Mouse (Mus musculus): ENCODE data around the gene Zfhx2.

The Zfhx2 gene

GRCm38 (mm10) chr14:55113351-55113974 lies 21.3 kb upstream of the Zfhx2 start:
- H3K36me3 ChIP-seq (ENCODE audit: control insufficient read depth, insufficient read depth, low read length, poor library complexity, severe bottlenecking) = no peaks in the 10 kb centered on the region
- no peak for DNase-seq (ENCODE audit: low read depth, low spot score)
- peaks cover 2% of the 10 kb centered on the region; the same call in 1 of the 2 replicates for H3K27me3 ChIP-seq (ENCODE audit: control insufficient read depth, insufficient read depth, low read length, poor library complexity, severe bottlenecking)

GRCm38 (mm10) chr14:55111720-55112119 lies 19.6 kb upstream of the Zfhx2 start:
- DNase-seq (ENCODE audit: low read depth, low spot score) = no peak
- Histone ChIP-seq H3K27me3 (ENCODE audit: control insufficient read depth, insufficient read depth, low read length, poor library complexity, severe bottlenecking) (peaks cover 2% of the 10 kb centered on the region; the same call in 1 of the 2 replicates), H3K36me3 (ENCODE audit: control insufficient read depth, insufficient read depth, low read length, poor library complexity, severe bottlenecking) (no peaks in the 10 kb centered on the region)

GRCm38 (mm10) chr14:55110076-55110475 lies 18.0 kb upstream of the Zfhx2 start:
- Histone ChIP-seq H3K36me3 (ENCODE audit: control insufficient read depth, insufficient read depth, low read length, poor library complexity, severe bottlenecking) (no peaks in the 10 kb centered on the region), H3K27me3 (ENCODE audit: control insufficient read depth, insufficient read depth, low read length, poor library complexity, severe bottlenecking) (no peaks in the 10 kb centered on the region)
- DNase-seq (ENCODE audit: low read depth, low spot score) = no peak

GRCm38 (mm10) chr14:55109048-55109873 lies 17.1 kb upstream of the Zfhx2 start:
- Histone ChIP-seq H3K27me3 (ENCODE audit: control insufficient read depth, insufficient read depth, low read length, poor library complexity, severe bottlenecking) (no peaks in the 10 kb centered on the region), H3K36me3 (ENCODE audit: control insufficient read depth, insufficient read depth, low read length, poor library complexity, severe bottlenecking) (no peaks in the 10 kb centered on the region)
- no peak for DNase-seq (ENCODE audit: low read depth, low spot score)

GRCm38 (mm10) chr14:55108202-55108870 lies 16.2 kb upstream of the Zfhx2 start:
- no peaks in the 10 kb centered on the region for H3K27me3 ChIP-seq (ENCODE audit: control insufficient read depth, insufficient read depth, low read length, poor library complexity, severe bottlenecking)
- DNase-seq (ENCODE audit: low read depth, low spot score) = no peak
- no peaks in the 10 kb centered on the region for H3K36me3 ChIP-seq (ENCODE audit: control insufficient read depth, insufficient read depth, low read length, poor library complexity, severe bottlenecking)

DNA sequence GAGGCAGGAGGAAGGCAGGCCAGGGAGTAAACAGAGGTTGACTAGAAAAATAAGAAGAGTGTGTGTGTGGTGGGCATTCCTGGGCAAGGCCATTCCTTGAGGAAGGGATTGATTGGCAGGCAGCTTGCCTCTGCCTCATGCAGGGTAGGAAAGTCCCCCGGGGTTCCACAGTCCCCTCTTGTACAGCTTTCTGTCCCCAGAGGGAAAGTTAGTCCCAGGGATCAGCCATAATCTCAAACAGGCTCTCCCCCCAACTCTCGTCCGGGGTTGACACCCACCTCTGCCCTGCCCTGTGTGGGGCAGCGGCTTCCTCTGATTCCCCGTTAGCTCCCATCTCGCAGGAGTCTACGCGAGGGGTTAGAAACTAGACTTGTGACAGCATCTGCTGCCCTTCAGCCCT lies 14.9 kb upstream of the Zfhx2 start:
- peaks cover 1% of the 10 kb centered on the region for H3K36me3 ChIP-seq (ENCODE audit: control insufficient read depth, insufficient read depth, low read length, poor library complexity, severe bottlenecking)
- no peak for DNase-seq (ENCODE audit: low read depth, low spot score)
- no peaks in the 10 kb centered on the region for H3K27me3 ChIP-seq (ENCODE audit: control insufficient read depth, insufficient read depth, low read length, poor library complexity, severe bottlenecking)

DNA sequence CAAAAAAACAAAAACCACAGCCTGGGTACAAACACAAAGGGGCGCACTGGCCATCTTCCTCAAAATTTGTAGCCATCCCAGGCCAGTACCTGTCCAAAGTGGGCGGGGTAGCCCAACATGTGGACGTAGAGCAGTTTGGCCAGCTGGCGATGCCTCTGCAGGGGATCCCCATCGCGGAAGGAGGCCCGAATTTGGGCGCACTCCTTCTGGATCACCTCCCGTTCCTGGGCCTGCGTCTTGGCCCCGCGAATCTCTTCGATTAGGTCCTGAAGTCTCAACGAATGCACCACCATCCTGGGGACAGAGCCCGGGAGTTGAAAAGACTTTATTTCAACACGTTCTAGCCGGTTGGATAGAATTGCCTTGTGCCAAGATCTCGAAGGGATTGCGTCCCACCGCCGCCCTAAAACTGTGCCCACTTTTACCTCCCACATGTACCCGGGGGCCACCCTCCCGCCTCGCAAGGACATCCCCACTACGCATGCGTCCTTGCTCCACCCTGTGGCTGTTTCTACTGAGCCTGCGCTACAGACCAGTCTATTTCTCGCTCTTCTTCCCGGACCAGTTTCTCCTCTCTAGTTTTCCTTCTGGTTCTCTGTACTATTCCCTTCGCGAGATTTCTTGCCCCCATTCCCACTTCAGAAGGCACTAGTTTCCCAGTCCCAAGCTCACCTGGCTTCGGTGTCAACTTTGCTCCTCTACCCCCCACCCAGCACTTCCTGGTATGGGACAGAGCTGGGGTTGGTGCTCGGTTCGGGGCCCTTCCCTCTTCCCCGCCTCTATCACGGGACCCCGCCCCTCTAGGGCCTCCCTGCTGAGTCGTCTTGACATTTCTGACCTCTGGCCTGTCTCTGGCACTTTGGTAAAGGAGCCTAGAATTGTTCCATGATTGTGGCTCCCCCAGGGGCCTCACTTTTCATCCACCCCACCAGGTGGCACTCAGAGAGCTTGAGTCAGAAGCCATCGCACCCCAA lies 14.0 kb upstream of the Zfhx2 start, which contains the start of gene Ap1g2:
TSS of gene Ap1g2 (minus strand) at position 758 of the 974 bp plus-strand sequence.
- peak; percentile 86 for DNase-seq (ENCODE audit: low read depth, low spot score)
- no peaks in the 10 kb centered on the region for H3K27me3 ChIP-seq (ENCODE audit: control insufficient read depth, insufficient read depth, low read length, poor library complexity, severe bottlenecking)
- H3K36me3 ChIP-seq (ENCODE audit: control insufficient read depth, insufficient read depth, low read length, poor library complexity, severe bottlenecking) = peaks cover 2% of the 10 kb centered on the region

DNA sequence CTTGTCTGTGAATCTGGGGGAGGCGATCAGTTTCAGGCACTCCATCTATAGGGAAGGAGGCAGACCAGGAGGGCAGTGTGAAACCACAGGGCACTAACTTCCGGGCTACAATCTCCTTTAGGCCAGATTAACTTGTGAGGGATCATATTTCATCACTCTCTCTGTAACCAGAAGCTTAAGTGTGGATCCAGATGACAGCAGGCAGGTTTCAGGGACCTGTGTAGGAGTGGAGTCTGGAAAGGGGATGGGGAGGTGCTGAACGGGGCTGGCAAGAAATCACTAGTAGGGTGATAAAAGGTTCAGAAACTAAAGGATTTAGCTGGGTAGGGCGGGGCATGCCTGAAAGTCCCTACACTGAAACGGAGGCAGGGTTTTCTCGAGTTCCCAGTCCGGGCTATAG lies 13.3 kb upstream of the Zfhx2 start:
- no peak for DNase-seq (ENCODE audit: low read depth, low spot score)
- no peaks in the 10 kb centered on the region for H3K27me3 ChIP-seq (ENCODE audit: control insufficient read depth, insufficient read depth, low read length, poor library complexity, severe bottlenecking)
- H3K36me3 ChIP-seq (ENCODE audit: control insufficient read depth, insufficient read depth, low read length, poor library complexity, severe bottlenecking) = peaks cover 6% of the 10 kb centered on the region

GRCm38 (mm10) chr14:55104365-55104764 lies 12.2 kb upstream of the Zfhx2 start:
- no peak for DNase-seq (ENCODE audit: low read depth, low spot score)
- Histone ChIP-seq H3K36me3 (ENCODE audit: control insufficient read depth, insufficient read depth, low read length, poor library complexity, severe bottlenecking) (peaks cover 6% of the 10 kb centered on the region), H3K27me3 (ENCODE audit: control insufficient read depth, insufficient read depth, low read length, poor library complexity, severe bottlenecking) (no peaks in the 10 kb centered on the region)

- Histone ChIP-seq H3K27me3 (ENCODE audit: control insufficient read depth, insufficient read depth, low read length, poor library complexity, severe bottlenecking) (no peaks in the 10 kb centered on the region), H3K36me3 (ENCODE audit: control insufficient read depth, insufficient read depth, low read length, poor library complexity, severe bottlenecking) (peaks cover 6% of the 10 kb centered on the region)
- DNase-seq (ENCODE audit: low read depth, low spot score) = no peak
Observed at GRCm38 (mm10) chr14:55102253-55102785, 10.2 kb upstream of the Zfhx2 start.

DNA sequence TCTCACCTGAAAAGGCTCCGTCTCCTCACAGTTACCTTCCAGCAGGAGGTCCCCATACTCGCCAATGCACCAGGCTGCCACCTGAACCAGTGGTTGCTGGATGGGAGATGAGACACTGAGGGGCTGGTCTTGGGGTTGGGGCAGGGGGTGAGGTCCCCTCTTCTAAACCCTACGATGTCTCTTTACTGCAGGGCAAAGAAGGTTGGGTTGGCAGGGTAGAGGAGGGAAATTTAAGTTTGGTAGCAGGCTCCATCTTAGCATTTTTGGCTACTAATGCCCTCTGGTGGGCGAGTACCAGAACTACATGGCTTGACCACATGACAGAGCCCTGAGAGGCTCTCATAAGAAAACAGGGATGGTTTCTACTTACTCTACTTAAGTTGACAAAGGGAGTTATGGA lies 9.5 kb upstream of the Zfhx2 start:
- peaks cover 6% of the 10 kb centered on the region for H3K36me3 ChIP-seq (ENCODE audit: control insufficient read depth, insufficient read depth, low read length, poor library complexity, severe bottlenecking)
- peak; percentile 76 for DNase-seq (ENCODE audit: low read depth, low spot score)
- H3K27me3 ChIP-seq (ENCODE audit: control insufficient read depth, insufficient read depth, low read length, poor library complexity, severe bottlenecking) = no peaks in the 10 kb centered on the region

DNA sequence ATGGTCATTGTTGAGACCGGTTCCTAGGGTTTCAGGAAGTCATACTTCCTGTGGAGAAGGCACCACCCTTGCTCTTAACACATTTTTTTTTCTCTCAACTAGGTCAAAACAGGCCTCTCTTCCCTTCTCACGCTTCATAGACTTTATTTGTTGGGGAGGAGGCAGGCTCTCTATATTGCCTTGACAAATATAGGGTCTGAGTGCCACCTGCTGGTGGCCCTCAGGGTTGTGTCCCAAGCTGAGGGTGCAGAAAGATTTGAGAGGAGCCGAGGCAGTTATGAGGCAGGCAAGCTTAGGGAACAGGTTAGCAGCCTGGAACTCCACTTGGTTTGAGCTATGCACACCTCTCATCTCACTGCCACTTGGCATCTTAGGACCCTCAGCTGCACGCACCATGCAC lies 5.9 kb upstream of the Zfhx2 start:
- Histone ChIP-seq H3K27me3 (ENCODE audit: control insufficient read depth, insufficient read depth, low read length, poor library complexity, severe bottlenecking) (no peaks in the 10 kb centered on the region), H3K36me3 (ENCODE audit: control insufficient read depth, insufficient read depth, low read length, poor library complexity, severe bottlenecking) (peaks cover 6% of the 10 kb centered on the region)
- DNase-seq (ENCODE audit: low read depth, low spot score) = peak; percentile 48

DNA sequence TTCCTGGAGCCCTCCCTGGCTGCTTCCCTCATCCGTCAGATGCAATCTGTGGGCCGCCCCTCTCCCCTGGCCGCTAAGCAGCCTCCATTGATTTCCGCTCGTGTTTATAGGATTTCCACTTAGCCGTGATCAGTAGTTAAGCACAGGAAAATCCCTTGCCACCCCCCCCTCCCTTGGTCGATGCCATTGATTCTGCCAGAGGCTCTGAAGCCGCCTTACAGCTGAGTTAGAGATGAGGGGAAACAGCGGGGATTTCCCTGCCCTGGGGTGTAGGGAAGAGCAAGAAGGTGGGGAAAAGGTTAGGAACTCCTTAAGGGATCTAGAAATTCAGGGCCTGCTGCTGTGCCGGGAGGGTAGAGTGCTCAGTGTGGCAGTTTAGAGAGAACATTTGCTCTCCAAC lies 5.5 kb upstream of the Zfhx2 start:
- H3K27me3 ChIP-seq (ENCODE audit: control insufficient read depth, insufficient read depth, low read length, poor library complexity, severe bottlenecking) = no peaks in the 10 kb centered on the region
- H3K36me3 ChIP-seq (ENCODE audit: control insufficient read depth, insufficient read depth, low read length, poor library complexity, severe bottlenecking) = peaks cover 6% of the 10 kb centered on the region
- DNase-seq (ENCODE audit: low read depth, low spot score) = no peak

DNA sequence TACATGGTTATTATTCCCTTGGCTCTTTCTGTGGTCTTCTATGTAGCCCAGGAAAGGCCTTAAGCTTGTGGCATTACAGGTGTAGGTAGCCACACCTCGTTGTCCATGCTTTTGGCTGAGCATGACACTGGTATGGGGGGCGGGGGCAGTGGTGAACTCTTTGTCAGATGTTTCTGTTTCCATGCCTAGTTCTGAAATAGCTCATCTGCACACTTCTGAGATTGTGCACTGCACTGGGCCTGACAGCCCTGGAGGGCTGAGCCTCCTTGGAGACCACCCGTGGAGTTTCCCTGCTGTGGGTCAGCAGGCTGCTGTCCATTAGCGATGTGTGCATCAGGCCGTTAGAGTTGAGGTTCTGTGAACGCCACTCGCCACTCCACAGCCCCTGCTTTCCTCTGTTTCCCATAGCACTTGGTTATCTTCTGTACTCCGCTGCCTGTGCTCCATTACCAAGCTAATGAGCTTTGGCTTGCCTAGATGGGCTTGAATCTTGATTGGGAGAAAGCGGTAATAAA lies 4.5 kb upstream of the Zfhx2 start:
- no peaks in the 10 kb centered on the region for H3K27me3 ChIP-seq (ENCODE audit: control insufficient read depth, insufficient read depth, low read length, poor library complexity, severe bottlenecking)
- DNase-seq (ENCODE audit: low read depth, low spot score) = no peak
- H3K36me3 ChIP-seq (ENCODE audit: control insufficient read depth, insufficient read depth, low read length, poor library complexity, severe bottlenecking) = peaks cover 5% of the 10 kb centered on the region
